Mouse (Mus musculus): ENCODE measurements around the gene Cadm2. TPM values are rescaled to one million over a fixed set of nuclear protein-coding genes. Genes with fewer than 3 reads are reported as not detected.

Cadm2 gene
- polyA plus RNA-seq, 1 experiment, result 0.85 TPM

DNA sequence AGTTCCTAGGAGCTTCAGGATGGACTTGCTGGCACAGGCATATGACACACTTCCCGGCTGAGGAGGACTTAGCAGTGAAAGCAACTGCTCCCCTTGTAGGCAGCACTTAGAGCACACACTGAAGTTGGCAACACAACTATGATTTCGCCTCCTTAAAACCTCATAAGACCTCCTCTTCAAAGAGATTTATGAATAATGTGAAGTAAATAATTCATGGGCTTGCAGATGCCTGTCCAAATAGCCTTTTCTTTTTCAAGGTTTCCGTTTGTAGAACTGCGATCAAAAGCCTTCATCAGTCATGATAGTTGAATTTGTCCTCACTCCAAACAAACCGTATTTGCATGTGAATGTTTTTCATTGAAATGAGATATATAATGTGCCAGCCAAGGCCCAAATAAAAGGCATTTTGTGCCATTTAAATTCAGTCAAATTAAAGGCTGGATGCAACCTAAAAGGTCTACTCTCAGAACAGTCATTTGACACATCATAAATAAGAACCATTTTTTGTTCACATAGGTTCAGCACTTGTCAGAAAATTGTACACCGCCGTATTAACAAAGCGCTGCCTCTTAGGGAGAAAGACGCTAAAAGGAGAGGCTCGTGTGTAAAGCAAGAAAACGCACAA is 651.1 kb downstream of the Cadm2 start:
- H3K4me3 ChIP-seq (ENCODE audit: control insufficient read depth, insufficient read depth, low read length), result no peak overlapping the region

DNA sequence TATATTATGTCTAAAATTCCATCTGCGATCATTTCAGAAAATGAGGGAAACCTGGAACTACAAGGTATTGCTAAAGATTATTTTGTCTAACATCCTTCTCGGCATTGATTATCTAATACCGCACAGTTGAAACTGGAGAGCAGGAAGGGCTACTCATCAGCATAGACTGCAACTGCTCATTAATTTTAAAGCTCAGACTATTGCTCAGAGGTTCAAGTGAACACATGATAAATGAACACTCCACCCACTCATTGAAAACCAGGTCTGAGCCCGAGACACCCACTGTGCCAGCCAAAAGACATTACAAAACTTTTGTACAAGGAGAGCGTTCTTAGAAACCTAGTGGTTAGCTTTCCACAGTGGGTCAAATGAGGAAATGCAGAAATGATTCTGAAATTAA is 652.4 kb downstream of the Cadm2 start:
- no peak overlapping the region for H3K4me3 ChIP-seq (ENCODE audit: control insufficient read depth, insufficient read depth, low read length)
- no peaks in the 10 kb centered on the region for H3K27me3 ChIP-seq (ENCODE audit: control insufficient read depth, insufficient read depth, low read length)
- H3K36me3 ChIP-seq (ENCODE audit: control insufficient read depth, insufficient read depth, low read length), result no peaks in the 10 kb centered on the region
- no peaks in the 10 kb centered on the region for H3K4me1 ChIP-seq (replicated peaks; ENCODE audit: control insufficient read depth, insufficient read depth, low read length)
- DNase-seq, result no peak
- 90% methylated on average over 5 of the region's 5 CpGs for WGBS
- H3K27ac ChIP-seq (ENCODE audit: control insufficient read depth, insufficient read depth, low read length), result no peak overlapping the region
- TF ChIP-seq CTCF (IDR thresholded peaks at IDR 0.05; ENCODE audit: borderline replicate concordance, control insufficient read depth, extremely low read depth, insufficient read depth, low read length, poor library complexity) (no peak), POLR2A (IDR thresholded peaks at IDR 0.05; ENCODE audit: control insufficient read depth, extremely low read depth, insufficient read depth, low read length, poor library complexity) (no peak)

More for the DNA sequence above, 651.1 kb downstream of the Cadm2 start:
- WGBS, result 90% methylated on average over 11 of the region's 11 CpGs
- no peak for DNase-seq
- TF ChIP-seq POLR2A (IDR thresholded peaks at IDR 0.05; ENCODE audit: control insufficient read depth, extremely low read depth, insufficient read depth, low read length, poor library complexity), result no peak
- TF ChIP-seq CTCF (IDR thresholded peaks at IDR 0.05; ENCODE audit: borderline replicate concordance, control insufficient read depth, extremely low read depth, insufficient read depth, low read length, poor library complexity), result no peak
- no peaks in the 10 kb centered on the region for H3K27me3 ChIP-seq (ENCODE audit: control insufficient read depth, insufficient read depth, low read length)
- H3K4me1 ChIP-seq (replicated peaks; ENCODE audit: control insufficient read depth, insufficient read depth, low read length), result no peaks in the 10 kb centered on the region
- no peaks in the 10 kb centered on the region for H3K36me3 ChIP-seq (ENCODE audit: control insufficient read depth, insufficient read depth, low read length)
- H3K27ac ChIP-seq (ENCODE audit: control insufficient read depth, insufficient read depth, low read length), result no peak overlapping the region

DNA sequence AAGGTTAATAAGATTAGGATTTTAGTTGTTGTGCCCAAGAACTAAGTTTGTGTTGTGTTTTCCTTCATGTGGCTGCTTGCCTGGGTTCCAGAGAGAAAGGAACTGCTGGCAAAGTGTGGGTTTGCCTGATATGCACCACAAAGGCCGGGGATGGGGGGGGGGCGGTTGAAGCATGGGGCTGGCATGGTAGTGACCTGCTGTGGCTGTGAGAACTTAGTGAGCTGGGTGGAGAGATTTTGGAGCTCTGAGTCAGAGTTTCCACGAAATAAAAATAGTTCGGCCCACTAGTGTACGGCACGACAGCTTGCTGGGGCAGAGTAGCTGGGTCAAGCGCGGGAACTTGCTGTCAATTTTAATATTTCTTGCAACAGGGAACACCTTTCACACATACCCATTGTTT is 653.0 kb downstream of the Cadm2 start:
- Histone ChIP-seq H3K36me3 (ENCODE audit: control insufficient read depth, insufficient read depth, low read length) (no peaks in the 10 kb centered on the region), H3K4me3 (ENCODE audit: control insufficient read depth, insufficient read depth, low read length) (no peak overlapping the region), H3K27me3 (ENCODE audit: control insufficient read depth, insufficient read depth, low read length) (no peaks in the 10 kb centered on the region), H3K4me1 (replicated peaks; ENCODE audit: control insufficient read depth, insufficient read depth, low read length) (no peaks in the 10 kb centered on the region), H3K27ac (ENCODE audit: control insufficient read depth, insufficient read depth, low read length) (no peak overlapping the region)
- no peak for TF ChIP-seq POLR2A (IDR thresholded peaks at IDR 0.05; ENCODE audit: control insufficient read depth, extremely low read depth, insufficient read depth, low read length, poor library complexity)
- no peak for TF ChIP-seq CTCF (IDR thresholded peaks at IDR 0.05; ENCODE audit: borderline replicate concordance, control insufficient read depth, extremely low read depth, insufficient read depth, low read length, poor library complexity)
- WGBS, result 85% methylated on average over 8 of the region's 8 CpGs
- no peak for DNase-seq

DNA sequence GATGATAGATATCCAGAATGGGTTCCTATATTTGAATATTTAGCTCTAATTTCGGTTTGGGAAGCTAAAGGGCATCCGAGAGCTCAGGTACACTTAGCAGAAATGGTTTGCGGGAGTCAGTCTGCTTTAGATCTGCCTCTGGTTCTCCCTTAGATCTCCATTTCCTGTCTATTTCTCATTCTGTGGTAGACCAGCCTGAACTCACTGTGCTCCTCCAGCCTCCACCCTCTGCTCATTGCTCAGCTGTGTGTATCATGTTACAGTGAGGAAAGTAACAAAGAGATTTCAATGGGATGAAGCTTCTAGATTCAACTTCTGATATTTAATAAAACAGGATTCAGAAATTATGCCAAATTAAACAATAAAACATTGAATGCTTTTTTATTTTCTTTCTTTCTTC is 661.6 kb downstream of the Cadm2 start:
- H3K27me3 ChIP-seq (ENCODE audit: control insufficient read depth, insufficient read depth, low read length), result no peaks in the 10 kb centered on the region
- 74% methylated on average over 3 of the region's 3 CpGs for WGBS
- DNase-seq, result no peak
- H3K27ac ChIP-seq (ENCODE audit: control insufficient read depth, insufficient read depth, low read length), result no peak overlapping the region
- H3K4me3 ChIP-seq (ENCODE audit: control insufficient read depth, insufficient read depth, low read length), result no peak overlapping the region
- H3K4me1 ChIP-seq (replicated peaks; ENCODE audit: control insufficient read depth, insufficient read depth, low read length), result no peaks in the 10 kb centered on the region
- no peak for TF ChIP-seq POLR2A (IDR thresholded peaks at IDR 0.05; ENCODE audit: control insufficient read depth, extremely low read depth, insufficient read depth, low read length, poor library complexity)
- TF ChIP-seq CTCF (IDR thresholded peaks at IDR 0.05; ENCODE audit: borderline replicate concordance, control insufficient read depth, extremely low read depth, insufficient read depth, low read length, poor library complexity), result no peak
- no peaks in the 10 kb centered on the region for H3K36me3 ChIP-seq (ENCODE audit: control insufficient read depth, insufficient read depth, low read length)

DNA sequence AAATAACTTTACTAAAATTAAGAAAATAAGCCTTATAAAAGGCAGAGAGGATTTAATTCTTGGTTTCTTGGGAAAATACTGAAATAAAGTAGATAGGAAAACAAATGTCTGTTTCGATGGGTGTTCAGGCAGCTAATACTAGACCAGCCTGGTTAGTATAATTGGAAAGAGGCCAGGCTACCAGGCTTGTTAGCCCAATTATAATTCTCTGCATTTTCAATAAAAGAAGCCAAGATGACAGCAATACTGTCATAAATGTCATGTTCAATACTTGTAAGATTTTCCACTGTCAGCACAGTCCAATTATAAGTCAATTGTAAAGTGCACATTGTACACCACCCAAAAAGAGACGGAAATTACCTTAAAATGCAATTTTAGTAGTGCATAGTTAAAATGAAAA is 664.8 kb downstream of the Cadm2 start:
- DNase-seq, result no peak
- 90% methylated on average over 2 of the region's 2 CpGs for WGBS

GRCm38 (mm10) chr16:66936332-66936731 is 684.4 kb downstream of the Cadm2 start:
- H3K36me3 ChIP-seq (ENCODE audit: control insufficient read depth, insufficient read depth, low read length), result no peaks in the 10 kb centered on the region
- H3K4me3 ChIP-seq (ENCODE audit: control insufficient read depth, insufficient read depth, low read length), result no peak overlapping the region
- H3K27me3 ChIP-seq (ENCODE audit: control insufficient read depth, insufficient read depth, low read length), result no peaks in the 10 kb centered on the region
- 92% methylated on average over 6 of the region's 6 CpGs for WGBS
- H3K27ac ChIP-seq (ENCODE audit: control insufficient read depth, insufficient read depth, low read length), result no peak overlapping the region
- no peaks in the 10 kb centered on the region for H3K4me1 ChIP-seq (replicated peaks; ENCODE audit: control insufficient read depth, insufficient read depth, low read length)
- TF ChIP-seq CTCF (IDR thresholded peaks at IDR 0.05; ENCODE audit: borderline replicate concordance, control insufficient read depth, extremely low read depth, insufficient read depth, low read length, poor library complexity) (no peak), POLR2A (IDR thresholded peaks at IDR 0.05; ENCODE audit: control insufficient read depth, extremely low read depth, insufficient read depth, low read length, poor library complexity) (no peak)
- no peak for DNase-seq

More for the DNA sequence above, 664.8 kb downstream of the Cadm2 start:
- Histone ChIP-seq H3K4me3 (ENCODE audit: control insufficient read depth, insufficient read depth, low read length) (no peak overlapping the region), H3K27me3 (ENCODE audit: control insufficient read depth, insufficient read depth, low read length) (no peaks in the 10 kb centered on the region), H3K27ac (ENCODE audit: control insufficient read depth, insufficient read depth, low read length) (no peak overlapping the region), H3K36me3 (ENCODE audit: control insufficient read depth, insufficient read depth, low read length) (no peaks in the 10 kb centered on the region), H3K4me1 (replicated peaks; ENCODE audit: control insufficient read depth, insufficient read depth, low read length) (no peaks in the 10 kb centered on the region)
- TF ChIP-seq POLR2A (IDR thresholded peaks at IDR 0.05; ENCODE audit: control insufficient read depth, extremely low read depth, insufficient read depth, low read length, poor library complexity) (no peak), CTCF (IDR thresholded peaks at IDR 0.05; ENCODE audit: borderline replicate concordance, control insufficient read depth, extremely low read depth, insufficient read depth, low read length, poor library complexity) (no peak)

GRCm38 (mm10) chr16:66925517-66925916 is 695.2 kb downstream of the Cadm2 start:
- H3K4me1 ChIP-seq (replicated peaks; ENCODE audit: control insufficient read depth, insufficient read depth, low read length), result no peaks in the 10 kb centered on the region
- no peaks in the 10 kb centered on the region for H3K36me3 ChIP-seq (ENCODE audit: control insufficient read depth, insufficient read depth, low read length)
- H3K27ac ChIP-seq (ENCODE audit: control insufficient read depth, insufficient read depth, low read length), result no peak overlapping the region
- DNase-seq, result no peak
- 80% methylated on average over 1 of the region's 1 CpGs for WGBS
- H3K4me3 ChIP-seq (ENCODE audit: control insufficient read depth, insufficient read depth, low read length), result no peak overlapping the region
- H3K27me3 ChIP-seq (ENCODE audit: control insufficient read depth, insufficient read depth, low read length), result no peaks in the 10 kb centered on the region
- no peak for TF ChIP-seq CTCF (IDR thresholded peaks at IDR 0.05; ENCODE audit: borderline replicate concordance, control insufficient read depth, extremely low read depth, insufficient read depth, low read length, poor library complexity)
- TF ChIP-seq POLR2A (IDR thresholded peaks at IDR 0.05; ENCODE audit: control insufficient read depth, extremely low read depth, insufficient read depth, low read length, poor library complexity), result no peak

Data from thymus, adult 2 months (tissue).